Mouse (Mus musculus) liver, embryonic 14.5 days (tissue): ENCODE data around the gene Dntt.

Source experiments
- CTCF ChIP-seq: IDR thresholded peaks from 2 replicates; pipeline ENCODE4 v1.5.1; 2016; ENCODE audit warnings: antibody characterized with exemption, low read depth, control low read depth
- EP300 ChIP-seq: IDR thresholded peaks from 2 replicates; pipeline ENCODE4 v1.6.1; 2016; ENCODE audit warnings: antibody characterized with exemption, low read depth

DNA sequence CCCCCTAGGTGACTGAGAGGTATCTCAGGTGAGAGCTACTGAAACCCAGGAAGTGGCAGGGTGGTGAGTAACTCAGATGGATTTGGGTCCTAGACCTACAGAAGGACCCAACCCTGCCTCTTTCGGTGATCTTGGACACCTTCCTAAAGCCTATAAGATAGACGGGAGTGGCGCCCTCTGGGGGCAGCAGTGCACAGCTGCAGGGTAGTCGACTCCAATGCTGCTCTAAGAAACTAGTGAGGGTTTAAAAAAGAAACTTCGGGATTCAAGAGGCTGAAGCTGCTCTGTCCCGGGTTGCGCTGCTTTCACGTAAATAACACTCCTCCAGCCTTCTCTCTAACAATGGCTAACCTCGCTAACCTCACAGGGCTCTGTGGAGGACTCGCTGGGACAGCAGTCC lies 24.5 kb downstream of the Dntt start:
- TF ChIP-seq CTCF (peak; percentile 73), EP300 (no peak)
